In the genomic region with DNA sequence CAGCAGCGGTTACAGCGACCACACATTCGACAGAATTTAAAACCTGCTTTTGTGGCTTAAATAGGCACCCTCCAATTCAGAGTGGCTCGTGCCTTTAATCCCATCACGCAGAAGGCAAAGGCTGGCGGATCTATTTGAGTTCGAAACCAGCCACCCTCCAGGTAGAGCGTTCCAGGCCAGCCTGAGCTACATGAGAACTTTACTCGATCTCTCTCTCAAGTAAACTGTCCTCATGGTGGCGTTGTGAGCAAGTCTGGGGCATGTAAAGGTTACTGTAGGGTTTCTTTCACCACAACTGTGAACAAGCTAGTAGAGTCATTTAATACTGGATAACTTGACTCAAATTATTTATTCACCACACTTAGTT, we compare ENCODE assay signal across 8 mouse cellular contexts. TPM values are rescaled to one million over a fixed set of nuclear protein-coding genes. Genes with fewer than 3 reads are reported as not detected.
DNase-seq lines count a peak whose midpoint lies in the region; ATAC-seq and TF ChIP-seq lines count a peak whose summit lies in the region.

No protein-coding gene starts in this region.

- 0 out of 2 replicates have a peak, but pooled peaks have one; percentile 13 for TF ChIP-seq CTCF in G1E (IDR thresholded peaks at IDR 0.05; ENCODE audit: low read depth, low read length)
- TF ChIP-seq CTCF in embryonic fibroblast, embryonic 13.5 days (IDR thresholded peaks at IDR 0.05; ENCODE audit: borderline replicate concordance, insufficient read depth, low read length): no peak

- WGBS in heart, embryonic 15.5 days: 3% methylated on average over 10 of the region's 10 CpGs
- WGBS in large intestine, adult 2 months: 4% methylated on average over 10 of the region's 10 CpGs
- 2% methylated on average over 10 of the region's 10 CpGs for WGBS in midbrain, embryonic 12.5 days

- no peaks in the 10 kb centered on the region for H3K27me3 ChIP-seq in heart, embryonic 15.5 days
- peaks cover 8% of the 10 kb centered on the region for H3K27me3 ChIP-seq in G1E (ENCODE audit: insufficient read depth, low read length)
- no peaks in the 10 kb centered on the region for H3K27me3 ChIP-seq in midbrain, embryonic 12.5 days

- peak overlapping the region; percentile 40 for H3K9ac ChIP-seq in heart, embryonic 15.5 days
- H3K9ac ChIP-seq in midbrain, embryonic 12.5 days (replicated peaks): peak overlapping the region; percentile 53

- peak overlapping the region; percentile 70 for H3K4me3 ChIP-seq in heart, embryonic 15.5 days
- H3K4me3 ChIP-seq in G1E (ENCODE audit: low read depth, low read length): peak overlapping the region; percentile 96
- peak overlapping the region; percentile 31 for H3K4me3 ChIP-seq in embryonic fibroblast, embryonic 13.5 days (ENCODE audit: insufficient read depth, low read length)
- H3K4me3 ChIP-seq in midbrain, embryonic 12.5 days: peak overlapping the region; percentile 75

- no peaks in the 10 kb centered on the region for H3K36me3 ChIP-seq in heart, embryonic 15.5 days
- H3K36me3 ChIP-seq in G1E (replicated peaks): peaks cover 28% of the 10 kb centered on the region
- H3K36me3 ChIP-seq in midbrain, embryonic 12.5 days: peaks cover 18% of the 10 kb centered on the region; the same call in 1 of the 2 replicates

- H3K9me3 ChIP-seq in heart, embryonic 15.5 days (replicated peaks): no peaks in the 10 kb centered on the region
- H3K9me3 ChIP-seq in G1E (replicated peaks): no peaks in the 10 kb centered on the region
- no peaks in the 10 kb centered on the region for H3K9me3 ChIP-seq in midbrain, embryonic 12.5 days

- peaks cover 15% of the 10 kb centered on the region for H3K4me1 ChIP-seq in heart, embryonic 15.5 days (replicated peaks)
- peaks cover 24% of the 10 kb centered on the region for H3K4me1 ChIP-seq in G1E (ENCODE audit: insufficient read depth, low read depth, low read length)
- H3K4me1 ChIP-seq in embryonic fibroblast, embryonic 13.5 days (ENCODE audit: control insufficient read depth, insufficient read depth, low read length): peaks cover 2% of the 10 kb centered on the region; the same call in 1 of the 2 replicates
- H3K4me1 ChIP-seq in midbrain, embryonic 12.5 days: peaks cover 30% of the 10 kb centered on the region

- H3K27ac ChIP-seq in heart, embryonic 15.5 days: peak overlapping the region; percentile 85
- peak overlapping the region; percentile 74 for H3K27ac ChIP-seq in embryonic fibroblast, embryonic 13.5 days (ENCODE audit: insufficient read depth, low read length)
- peak overlapping the region; percentile 93 for H3K27ac ChIP-seq in midbrain, embryonic 12.5 days (replicated peaks)

- no peak for ATAC-seq in heart, embryonic 15.5 days (replicated peaks; ENCODE audit: insufficient number of reproducible peaks, insufficient read depth, low FRiP score, low read depth)
- ATAC-seq in G1E (ENCODE audit: extremely low read depth, insufficient number of reproducible peaks, low FRiP score, poor library complexity, severe bottlenecking): no peak
- no peak for ATAC-seq in midbrain, embryonic 12.5 days (ENCODE audit: low FRiP score, low read depth)

- H3K4me2 ChIP-seq in heart, embryonic 15.5 days: peak overlapping the region; percentile 77
- peak overlapping the region; percentile 70 for H3K4me2 ChIP-seq in midbrain, embryonic 12.5 days (replicated peaks)

- no peak for TF ChIP-seq POLR2A in embryonic fibroblast, embryonic 13.5 days (IDR thresholded peaks at IDR 0.05; ENCODE audit: low read depth, low read length)

- DNase-seq in heart, adult 9 months (ENCODE audit: low spot score in 2 of 2): no peak
- DNase-seq in G1E (ENCODE audit: low spot score): no peak
- peak; percentile 27 for DNase-seq in large intestine, adult 2 months (ENCODE audit: low read depth, low spot score)
- no peak for DNase-seq in retina, embryonic 14.5 days (ENCODE audit: low spot score)
- no peak for DNase-seq in layer of hippocampus, adult 18-20 months (ENCODE audit: low spot score in 2 of 2)

RNA-seq across cellular contexts. Expression of gene Kif18b, which starts 0.4 kb away (rescaled TPM):
- polyA plus RNA-seq in heart, embryonic 15.5 days (2015; fragmentation: Nextera tagmentation; extraction: Ambion mirVana): 5.2 and 7.9 TPM in 2 replicates
- total RNA-seq in G1E (2014; fragmentation: Nextera tagmentation) (58.4 and 76.2 TPM in 2 replicates), G1E (2017) (25.5 and 28.1 TPM in 2 replicates)
- polyA plus RNA-seq in G1E (2012): 35.3 and 42.6 TPM in 2 replicates
- polyA plus RNA-seq in embryonic fibroblast, embryonic 13.5 days (2011; ENCODE audit: insufficient read length, low read depth, missing spikeins): 10.5 and 15.7 TPM in 2 replicates
- 9.2 and 10.8 TPM in 2 replicates for polyA plus RNA-seq in large intestine, adult 2 months (2012; rRNA removed)
- polyA plus RNA-seq in midbrain, embryonic 12.5 days (2016; fragmentation: Nextera tagmentation; extraction: Ambion mirVana): 9.1 and 9.7 TPM in 2 replicates
- total RNA-seq in layer of hippocampus, adult 18-20 months (2021): not detected

RNA-seq across cellular contexts. Expression of gene C1ql1, which starts 21.2 kb away (rescaled TPM):
- polyA plus RNA-seq in heart, embryonic 15.5 days (2015; fragmentation: Nextera tagmentation; extraction: Ambion mirVana): 0.47 and 0.61 TPM in 2 replicates
- total RNA-seq in G1E (2014; fragmentation: Nextera tagmentation): not detected in 2 replicates
- total RNA-seq in G1E (2017): not detected in 2 replicates
- not detected in 2 replicates for polyA plus RNA-seq in G1E (2012)
- not detected in 2 replicates for polyA plus RNA-seq in embryonic fibroblast, embryonic 13.5 days (2011; ENCODE audit: insufficient read length, low read depth, missing spikeins)
- 0.47 and 0.52 TPM in 2 replicates for polyA plus RNA-seq in large intestine, adult 2 months (2012; rRNA removed)
- polyA plus RNA-seq in midbrain, embryonic 12.5 days (2016; fragmentation: Nextera tagmentation; extraction: Ambion mirVana): 12.7 and 15.3 TPM in 2 replicates
- 10 to 100 TPM; 17.3 to 20.4 TPM for total RNA-seq in layer of hippocampus, adult 18-20 months (2021)

RNA-seq across cellular contexts. Expression of gene Gfap, which starts 24.6 kb away (rescaled TPM):
- polyA plus RNA-seq in heart, embryonic 15.5 days (2015; fragmentation: Nextera tagmentation; extraction: Ambion mirVana): 0.11 and 0.44 TPM in 2 replicates
- total RNA-seq in G1E (2014; fragmentation: Nextera tagmentation): not detected in 2 replicates
- 0.06 TPM in 1 of 2 replicates, not detected in the other for total RNA-seq in G1E (2017)
- not detected in 2 replicates for polyA plus RNA-seq in G1E (2012)
- 1.4 TPM in 1 of 2 replicates, not detected in the other for polyA plus RNA-seq in embryonic fibroblast, embryonic 13.5 days (2011; ENCODE audit: insufficient read length, low read depth, missing spikeins)
- 0.91 and 1.0 TPM in 2 replicates for polyA plus RNA-seq in large intestine, adult 2 months (2012; rRNA removed)
- polyA plus RNA-seq in midbrain, embryonic 12.5 days (2016; fragmentation: Nextera tagmentation; extraction: Ambion mirVana): not detected in 2 replicates
- 100 to 1,000 TPM; 441 to 481 TPM for total RNA-seq in layer of hippocampus, adult 18-20 months (2021)

RNA-seq across cellular contexts. Expression of gene Fam187a, which starts 40.4 kb away (rescaled TPM):
- polyA plus RNA-seq in heart, embryonic 15.5 days (2015; fragmentation: Nextera tagmentation; extraction: Ambion mirVana): not detected in 2 replicates
- total RNA-seq in G1E (2014; fragmentation: Nextera tagmentation) (not detected in 2 replicates), G1E (2017) (0.16 TPM in 1 of 2 replicates, not detected in the other)
- not detected in 2 replicates for polyA plus RNA-seq in G1E (2012)
- not detected in 2 replicates for polyA plus RNA-seq in embryonic fibroblast, embryonic 13.5 days (2011; ENCODE audit: insufficient read length, low read depth, missing spikeins)
- polyA plus RNA-seq in large intestine, adult 2 months (2012; rRNA removed): not detected in 2 replicates
- polyA plus RNA-seq in midbrain, embryonic 12.5 days (2016; fragmentation: Nextera tagmentation; extraction: Ambion mirVana): not detected in 2 replicates
- under 1 TPM in 1 of 2 experiments, not detected in 1; 0.27 TPM for total RNA-seq in layer of hippocampus, adult 18-20 months (2021)

RNA-seq across cellular contexts. Expression of gene Ccdc103, which starts 44.3 kb away (rescaled TPM):
- polyA plus RNA-seq in heart, embryonic 15.5 days (2015; fragmentation: Nextera tagmentation; extraction: Ambion mirVana): 0.55 and 0.84 TPM in 2 replicates
- 0.87 TPM in 1 of 2 replicates, not detected in the other for total RNA-seq in G1E (2014; fragmentation: Nextera tagmentation)
- total RNA-seq in G1E (2017): 0.23 and 0.87 TPM in 2 replicates
- polyA plus RNA-seq in G1E (2012): 0.09 TPM in 1 of 2 replicates, not detected in the other
- polyA plus RNA-seq in embryonic fibroblast, embryonic 13.5 days (2011; ENCODE audit: insufficient read length, low read depth, missing spikeins): 0.49 and 0.73 TPM in 2 replicates
- 0.07 TPM in 1 of 2 replicates, not detected in the other for polyA plus RNA-seq in large intestine, adult 2 months (2012; rRNA removed)
- polyA plus RNA-seq in midbrain, embryonic 12.5 days (2016; fragmentation: Nextera tagmentation; extraction: Ambion mirVana): 1.8 and 2.3 TPM in 2 replicates
- total RNA-seq in layer of hippocampus, adult 18-20 months (2021): 1 to 10 TPM; 1.5 to 2.2 TPM

Comparison
In these comparisons a context has a peak if more than half of its experiments do, and no peak if none do; other contexts are left out.
1. H3K4me3 ChIP-seq: peak in every context shown above with its lines; median percentile 96 in G1E; 75 in midbrain, embryonic 12.5 days; 70 in heart, embryonic 15.5 days; 31 in embryonic fibroblast, embryonic 13.5 days.